Mouse (Mus musculus) neural tube, embryonic 14.5 days (tissue): ENCODE data around the gene Taok2. TPM values are rescaled to one million over a fixed set of nuclear protein-coding genes. Genes with fewer than 3 reads are reported as not detected.
"Not testable (repeated sequence)": the region's sequence is repeated elsewhere in the genome, so short reads cannot be mapped to it uniquely, and the experiment has no call there.

Experiments
- ATAC-seq: fragments of 200-750 bp; cut with Nextera tagmentation; 2 replicates; pipeline ENCODE4 v1.8.0; 2017; ENCODE audit warnings: low read depth, mild to moderate bottlenecking, moderate TSS enrichment, moderate library complexity
- H3K27ac ChIP-seq: fragments of 300-500 bp; sonication (generic); 2 replicates; pipeline ENCODE4 v1.5.1; 2014; ENCODE audit warnings: low read depth, mild to moderate bottlenecking, control low read depth, low read length, moderate library complexity, mixed read lengths
- H3K27me3 ChIP-seq: fragments of 300-500 bp; sonication (generic); 2 replicates; pipeline ENCODE4 v1.6.1; 2014; ENCODE audit warnings: low read length; ENCODE audit not compliant: control insufficient read depth, insufficient read depth
- H3K36me3 ChIP-seq: fragments of 300-500 bp; sonication (generic); 2 replicates; pipeline ENCODE4 v1.6.1; 2014; ENCODE audit warnings: low read length, mixed read lengths; ENCODE audit not compliant: control insufficient read depth, insufficient read depth
- H3K4me1 ChIP-seq: fragments of 300-500 bp; sonication (generic); 2 replicates; pipeline ENCODE4 v1.6.1; 2014; ENCODE audit warnings: low read length; ENCODE audit not compliant: control insufficient read depth, insufficient read depth
- H3K4me2 ChIP-seq: fragments of 300-500 bp; sonication (generic); 2 replicates; pipeline ENCODE4 v1.6.1; 2014; ENCODE audit warnings: mild to moderate bottlenecking, low read depth, low read length, control low read depth
- H3K4me3 ChIP-seq: fragments of 300-500 bp; sonication (generic); 2 replicates; pipeline ENCODE4 v1.5.1; 2014; ENCODE audit warnings: low read depth, low read length, control low read depth, mixed read lengths
- H3K9ac ChIP-seq: fragments of 300-500 bp; sonication (generic); replicated peaks from 2 replicates; pipeline ENCODE4 v1.6.1; 2014; ENCODE audit warnings: low read depth, mild to moderate bottlenecking, control low read depth, low read length, mixed read lengths
- H3K9me3 ChIP-seq: fragments of 300-500 bp; sonication (generic); 2 replicates; pipeline ENCODE4 v1.6.1; 2016; ENCODE audit warnings: low read length; ENCODE audit not compliant: control insufficient read depth
- WGBS: fragments of 180-500 bp; shearing (Covaris S2); extraction: QIAGEN DNeasy Blood & Tissue Kit; methylation state at CpG from one replicate; pipeline ENCODE4 v1.1.7; 2014; 5-methylcytosine and 5-hydroxymethylcytosine counted together
- polyA plus RNA-seq: library from polyadenylated mRNA; unstranded; fragments of >200 nt; fragmentation: Nextera tagmentation; extraction: Ambion mirVana; gene quantifications from 2 replicates; pipeline ENCODE4 v1.2.1, GENCODE M21; 2014

Gene Taok2
- polyA plus RNA-seq, 1 experiment from 2014 or later: 28.9 TPM

DNA sequence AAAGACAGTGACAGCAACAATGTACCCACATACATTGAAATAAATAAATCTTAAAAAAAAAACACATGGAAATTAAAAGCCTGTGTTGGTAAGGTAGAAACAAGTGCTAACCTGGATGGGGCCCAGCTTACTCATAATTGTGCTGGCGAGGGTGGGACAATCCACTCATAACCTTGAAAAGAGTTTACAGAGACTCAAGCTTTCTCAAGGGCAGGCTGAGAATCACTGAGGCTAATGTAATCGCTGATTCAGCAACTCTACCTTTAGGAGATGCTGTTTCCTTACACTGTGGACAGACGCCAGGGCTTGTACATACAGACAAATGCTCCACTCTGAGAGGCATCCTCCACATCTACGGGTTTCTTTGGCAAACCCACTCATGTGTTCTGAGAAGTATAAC is 35.5 kb upstream of the Taok2 start:
- H3K4me2 ChIP-seq: no peak overlapping the region
- H3K9me3 ChIP-seq: no peaks in the 10 kb centered on the region
- no peak for ATAC-seq
- no peak overlapping the region for H3K4me3 ChIP-seq
- 84% methylated on average over 4 of the region's 4 CpGs for WGBS
- no peak overlapping the region for H3K27ac ChIP-seq
- no peak overlapping the region for H3K9ac ChIP-seq
- no peaks in the 10 kb centered on the region for H3K36me3 ChIP-seq
- 0 out of 2 replicates have a peak, but pooled peaks cover 5% of the 10 kb centered on the region for H3K4me1 ChIP-seq
- H3K27me3 ChIP-seq: no peaks in the 10 kb centered on the region

DNA sequence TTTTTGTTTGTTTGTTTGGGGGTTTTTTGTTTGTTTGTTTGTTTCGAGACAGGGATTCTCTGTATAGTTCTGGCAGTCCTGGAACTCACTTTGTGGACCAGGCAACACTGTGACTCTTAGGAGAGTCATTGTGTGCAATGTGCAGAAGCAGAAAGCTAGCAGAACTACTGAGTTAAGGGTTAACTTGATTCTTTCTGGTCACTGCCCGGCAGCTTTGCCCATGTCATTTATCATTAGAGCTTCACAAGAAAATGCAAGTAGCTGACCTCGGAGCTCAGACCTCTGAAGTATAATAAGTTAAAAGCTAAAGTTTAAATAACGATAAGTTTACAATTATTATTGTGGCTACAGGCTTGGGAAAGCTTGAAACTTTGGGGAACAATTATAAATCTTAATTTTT is 33.9 kb upstream of the Taok2 start:
- not testable (repeated sequence) for H3K9me3 ChIP-seq, H3K27ac ChIP-seq, H3K36me3 ChIP-seq, H3K9ac ChIP-seq, ATAC-seq, H3K4me1 ChIP-seq, H3K4me3 ChIP-seq, H3K27me3 ChIP-seq, H3K4me2 ChIP-seq
- 27% methylated on average over 4 of the region's 4 CpGs for WGBS

DNA sequence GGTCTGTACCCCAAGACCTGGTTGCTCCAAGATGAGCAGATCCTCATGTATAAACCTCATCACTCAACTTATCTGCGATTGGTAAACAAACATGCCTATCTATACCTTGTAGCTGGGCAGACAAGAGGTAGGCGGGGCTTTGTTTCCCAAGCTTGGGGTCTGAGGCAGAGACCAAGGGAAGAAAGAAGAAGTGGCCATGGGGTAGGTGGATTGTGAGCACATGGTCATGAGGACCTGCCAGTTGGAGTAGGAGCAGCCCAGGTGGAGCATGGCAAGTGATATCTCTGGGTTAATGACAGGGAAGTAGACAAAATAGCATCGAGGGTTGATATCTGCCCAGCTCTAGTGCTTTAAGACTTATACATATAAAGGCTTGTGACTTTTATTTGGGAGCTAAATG is 30.3 kb upstream of the Taok2 start:
- Histone ChIP-seq H3K4me2 (no peak overlapping the region), H3K4me1 (no peaks in the 10 kb centered on the region), H3K9me3 (no peaks in the 10 kb centered on the region), H3K9ac (no peak overlapping the region), H3K27ac (no peak overlapping the region), H3K36me3 (no peaks in the 10 kb centered on the region), H3K4me3 (no peak overlapping the region), H3K27me3 (no peaks in the 10 kb centered on the region)
- 93% methylated on average over 3 of the region's 3 CpGs for WGBS
- ATAC-seq: no peak

DNA sequence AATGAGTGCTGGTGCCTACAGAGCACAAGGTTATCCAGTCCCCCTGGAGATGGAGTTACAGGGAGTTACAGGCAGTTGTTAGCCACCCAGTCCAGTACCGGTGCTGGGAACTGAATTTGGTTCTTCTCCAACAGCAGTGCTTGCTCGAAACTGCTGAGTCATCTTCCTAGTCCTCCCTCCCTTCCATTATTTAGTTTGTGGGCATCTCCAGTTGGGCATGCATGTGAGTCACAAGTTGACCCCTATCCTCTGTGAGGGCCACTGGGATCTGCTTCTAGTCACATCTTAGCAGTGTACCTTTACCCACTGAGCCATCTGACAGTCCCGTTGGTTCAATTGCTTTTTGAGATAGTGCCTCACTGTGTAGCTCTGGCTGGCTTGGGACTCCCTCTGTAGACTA is 21.1 kb upstream of the Taok2 start:
- WGBS: 72% methylated on average over 3 of the region's 3 CpGs
- no peak overlapping the region for H3K9ac ChIP-seq
- no peak for ATAC-seq
- no peaks in the 10 kb centered on the region for H3K9me3 ChIP-seq
- no peaks in the 10 kb centered on the region for H3K4me1 ChIP-seq
- H3K27me3 ChIP-seq: no peaks in the 10 kb centered on the region
- H3K4me3 ChIP-seq: no peak overlapping the region
- H3K4me2 ChIP-seq: no peak overlapping the region
- H3K27ac ChIP-seq: no peak overlapping the region
- H3K36me3 ChIP-seq: no peaks in the 10 kb centered on the region

DNA sequence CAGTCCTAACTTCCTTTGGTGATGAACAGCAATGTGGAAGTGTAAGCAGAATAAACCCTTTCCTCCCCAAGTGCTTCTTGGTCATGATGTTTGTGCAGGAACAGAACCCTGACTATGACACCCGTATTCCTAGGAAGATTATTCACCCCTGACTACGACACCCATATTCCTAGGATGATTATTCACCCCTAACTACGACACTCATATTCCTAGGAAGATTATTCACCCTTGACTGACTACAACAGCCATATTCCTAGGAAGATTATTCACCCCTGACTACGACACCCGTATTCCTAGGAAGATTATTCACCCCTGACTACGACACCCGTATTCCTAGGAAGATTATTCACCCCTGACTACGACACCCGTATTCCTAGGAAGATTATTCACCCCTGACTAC is 15.3 kb upstream of the Taok2 start:
- H3K36me3 ChIP-seq, H3K9ac ChIP-seq, H3K4me3 ChIP-seq, H3K9me3 ChIP-seq, H3K27ac ChIP-seq, ATAC-seq, H3K4me2 ChIP-seq, H3K27me3 ChIP-seq: not testable (repeated sequence)
- 95% methylated on average over 7 of the region's 9 CpGs for WGBS
- peaks cover 11% of the 10 kb centered on the region; the same call in 1 of the 2 replicates for H3K4me1 ChIP-seq

DNA sequence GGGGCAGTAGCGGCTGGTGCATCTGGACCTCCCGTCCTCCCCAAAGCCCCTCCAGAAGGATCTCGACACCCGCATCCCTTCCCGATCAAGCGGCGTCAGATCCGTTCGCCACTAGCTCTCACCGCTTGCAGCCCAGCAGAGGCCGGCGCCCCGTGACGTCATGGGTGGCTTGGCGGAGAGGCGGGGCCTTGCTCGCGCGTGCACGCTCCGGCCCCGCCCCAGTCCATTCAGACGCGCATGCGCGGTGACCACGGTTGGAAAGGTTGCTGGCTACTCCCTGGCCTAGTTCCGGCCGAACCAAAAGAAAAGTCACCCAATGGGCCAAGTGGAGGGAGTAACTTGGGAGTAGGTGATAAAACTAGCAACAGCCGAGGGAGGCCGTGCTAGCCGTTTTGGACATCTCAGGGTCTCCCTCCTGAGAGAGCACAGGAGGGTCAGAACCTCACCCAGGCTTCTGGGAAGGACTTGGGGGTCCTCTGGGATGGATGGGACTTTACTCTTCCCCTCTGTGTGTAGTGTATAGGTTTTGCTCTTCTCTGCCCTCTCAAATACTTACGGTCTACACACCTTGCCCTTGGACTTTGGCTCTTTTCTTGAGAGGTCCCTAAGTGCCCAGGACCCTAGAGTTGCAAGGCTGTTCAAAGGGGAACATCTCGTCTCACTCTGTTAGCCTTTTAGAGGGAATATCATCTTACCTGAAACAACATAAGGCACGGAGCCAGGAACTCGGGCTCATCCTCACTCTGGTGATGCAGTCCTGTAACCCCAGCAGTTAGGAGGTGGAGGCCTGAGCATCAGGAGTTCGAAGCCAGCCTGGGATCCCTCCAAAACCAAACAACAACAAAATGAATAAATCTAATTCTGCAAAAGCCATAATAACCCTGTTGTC is 13.8 kb upstream of the Taok2 start:
- Histone ChIP-seq H3K4me1 (peaks cover 11% of the 10 kb centered on the region; the same call in 1 of the 2 replicates), H3K27me3 (no peaks in the 10 kb centered on the region), H3K36me3 (no peaks in the 10 kb centered on the region), H3K4me2 (peak overlapping the region; percentile 78), H3K4me3 (peak overlapping the region; percentile 66), H3K9ac (peak overlapping the region; percentile 87), H3K27ac (peak overlapping the region; percentile 91), H3K9me3 (no peaks in the 10 kb centered on the region)
- ATAC-seq: peak; percentile 95
- WGBS: 12% methylated on average over 37 of the region's 37 CpGs

DNA sequence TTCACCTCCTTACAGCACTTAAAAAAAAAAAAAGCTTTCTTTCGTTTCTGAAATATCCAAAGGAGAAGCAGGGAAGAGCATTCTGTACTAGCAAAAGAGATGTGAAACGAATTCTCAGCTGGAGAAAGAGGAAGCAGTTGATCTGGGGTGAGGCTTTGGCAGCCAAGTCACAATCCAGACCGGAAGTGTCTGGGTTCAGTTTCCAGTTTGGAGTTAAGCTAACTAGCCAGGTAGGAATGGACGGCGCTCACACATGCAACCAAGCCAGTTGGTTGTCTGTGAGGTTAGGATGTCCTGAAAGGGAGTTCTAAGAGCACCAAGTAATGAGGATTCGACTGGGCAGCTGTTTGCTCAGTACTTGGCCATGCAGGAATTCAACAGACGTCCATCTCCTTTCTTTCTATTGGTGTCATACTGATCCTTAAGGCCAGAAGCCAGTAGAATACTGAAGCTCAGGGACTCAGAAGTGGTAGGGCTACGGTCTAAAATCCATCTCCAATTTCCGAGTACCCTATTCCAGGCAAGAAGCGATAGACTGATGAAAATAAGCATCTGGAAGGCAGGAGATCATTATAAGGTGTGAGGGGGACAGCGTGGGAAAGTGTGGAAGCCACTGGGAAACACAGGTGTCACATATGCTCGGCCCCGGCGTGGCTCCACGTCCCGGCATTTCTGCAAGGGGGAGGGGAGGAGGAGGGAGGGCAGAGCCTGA is 13.0 kb upstream of the Taok2 start:
- ATAC-seq: peak; percentile 44
- WGBS: 24% methylated on average over 16 of the region's 16 CpGs
- Histone ChIP-seq H3K36me3 (no peaks in the 10 kb centered on the region), H3K27ac (peak overlapping the region; percentile 91), H3K9me3 (no peaks in the 10 kb centered on the region), H3K4me2 (peak overlapping the region; percentile 78), H3K27me3 (no peaks in the 10 kb centered on the region), H3K4me1 (peaks cover 11% of the 10 kb centered on the region; the same call in 1 of the 2 replicates), H3K9ac (peak overlapping the region; percentile 87), H3K4me3 (peak overlapping the region; percentile 66)

DNA sequence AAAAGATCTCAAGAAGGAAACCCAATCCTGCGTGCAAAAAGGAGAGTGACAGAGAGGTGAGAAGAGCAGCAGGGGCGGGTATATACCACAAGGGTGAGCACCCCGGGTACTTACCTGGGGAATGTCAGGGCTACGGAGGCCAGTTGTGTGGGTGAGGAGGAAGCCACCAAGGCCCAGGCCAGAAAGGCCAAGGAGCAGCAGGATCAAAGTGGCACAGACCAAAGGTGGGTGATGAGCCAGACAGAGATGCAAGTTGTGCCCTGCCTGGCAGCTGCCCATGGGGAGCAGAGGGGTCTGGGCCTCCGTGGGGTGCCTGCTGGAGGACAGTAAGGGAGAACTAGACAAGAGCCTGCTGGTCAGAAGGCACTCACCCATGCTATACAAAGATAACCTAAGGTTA is 12.4 kb upstream of the Taok2 start:
- peaks cover 11% of the 10 kb centered on the region; the same call in 1 of the 2 replicates for H3K4me1 ChIP-seq
- ATAC-seq: no peak
- H3K9me3 ChIP-seq: no peaks in the 10 kb centered on the region
- H3K27ac ChIP-seq: no peak overlapping the region
- H3K27me3 ChIP-seq: no peaks in the 10 kb centered on the region
- peak overlapping the region; percentile 66; the same call in 1 of the 2 replicates for H3K4me3 ChIP-seq
- WGBS: 87% methylated on average over 5 of the region's 5 CpGs
- H3K36me3 ChIP-seq: no peaks in the 10 kb centered on the region
- H3K4me2 ChIP-seq: no peak overlapping the region
- no peak overlapping the region for H3K9ac ChIP-seq

DNA sequence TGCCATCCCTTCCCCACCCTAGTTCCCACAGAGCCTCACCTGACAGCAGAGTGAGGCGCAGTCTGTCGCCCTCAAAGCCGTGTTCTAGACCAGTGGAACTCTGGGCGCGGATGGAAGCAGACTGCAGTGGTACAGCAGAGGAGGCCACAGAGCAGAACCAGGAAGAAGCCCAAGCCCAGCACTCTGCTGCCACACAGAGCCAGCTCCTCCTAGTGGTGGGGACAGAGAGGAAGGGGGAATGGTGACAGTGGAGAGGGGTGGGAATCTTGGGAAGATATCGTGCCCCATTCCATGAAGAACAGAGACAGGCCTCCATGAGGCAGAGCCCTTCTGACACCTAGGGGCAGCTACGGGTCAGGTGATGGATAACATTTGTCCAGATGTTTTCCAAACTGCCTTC is 4.3 kb upstream of the Taok2 start:
- H3K4me3 ChIP-seq: no peak overlapping the region
- H3K9ac ChIP-seq: no peak overlapping the region
- 51% methylated on average over 7 of the region's 7 CpGs for WGBS
- no peak overlapping the region for H3K27ac ChIP-seq
- H3K9me3 ChIP-seq: no peaks in the 10 kb centered on the region
- H3K4me1 ChIP-seq: no peaks in the 10 kb centered on the region
- ATAC-seq: no peak
- no peak overlapping the region for H3K4me2 ChIP-seq
- no peaks in the 10 kb centered on the region for H3K27me3 ChIP-seq
- no peaks in the 10 kb centered on the region for H3K36me3 ChIP-seq
